ENCODE assay signal across 19 mouse cellular contexts in genomic region chr8:127392700-127393099, GRCm38 (mm10).
DNase-seq lines count a peak whose midpoint lies in the region; ATAC-seq lines count a peak whose summit lies in the region.
"Had no signal": no experiment of that assay in that cellular context is flagged by ENCODE, and none has a peak within 500 bp of the region (broad histone marks: within the 10 kb centered on the region; RNA-seq: fewer than 3 reads in every experiment).

No protein-coding gene starts in this region.

- no peak for ATAC-seq in midbrain, embryonic 11.5 days (ENCODE audit: low FRiP score)
- ATAC-seq: activated CD4-positive, CD25-positive, alpha-beta regulatory T cell, adult 4 months; CD4-positive, CD25-positive, alpha-beta regulatory T cell, adult 4 months; Patski had no signal

- no peaks in the 10 kb centered on the region for H3K4me1 ChIP-seq in midbrain, embryonic 11.5 days (ENCODE audit: control insufficient read depth, insufficient read depth, low read length)
- H3K4me1 ChIP-seq in midbrain, embryonic 10.5 days = peaks cover 8% of the 10 kb centered on the region

- peaks cover 7% of the 10 kb centered on the region; the same call in 1 of the 2 replicates for H3K9me3 ChIP-seq in midbrain, embryonic 11.5 days (ENCODE audit: control insufficient read depth, low read length)
- no peaks in the 10 kb centered on the region; the same call in 1 of the 2 replicates for H3K9me3 ChIP-seq in midbrain, embryonic 10.5 days (replicated peaks)

- H3K4me3 ChIP-seq in midbrain, embryonic 11.5 days (ENCODE audit: low read depth, low read length) = no peak overlapping the region
- no peak overlapping the region for H3K4me3 ChIP-seq in midbrain, embryonic 10.5 days

- DNase-seq in heart, adult 11 months = peak; percentile 66
- no peak for DNase-seq in heart, postnatal 14 days
- peak; percentile 60 for DNase-seq in midbrain, embryonic 11.5 days (ENCODE audit: low spot score, missing footprints)
- no peak for DNase-seq in midbrain, embryonic 10.5 days (ENCODE audit: low spot score)
- DNase-seq: adrenal gland, adult 2 months; adrenal gland, adult 8-10 months; adrenal gland, postnatal 10 days; adrenal gland, postnatal 14 days; adrenal gland, postnatal 25 days; adrenal gland, postnatal 36 days; B cell, adult 2 months; cerebellum, adult 11 months; cerebellum, adult 11-12 months; cerebellum, adult 18-20 months had no signal

- intact Hi-C loops in heart, postnatal 14 days (cut with DNase I) = no loop called here

- H3K27ac ChIP-seq in midbrain, embryonic 11.5 days (ENCODE audit: low read depth, low read length) = no peak overlapping the region
- no peak overlapping the region for H3K27ac ChIP-seq in midbrain, embryonic 10.5 days (replicated peaks)

- H3K9ac ChIP-seq in midbrain, embryonic 11.5 days (ENCODE audit: low read length) = no peak overlapping the region

- H3K4me2 ChIP-seq in midbrain, embryonic 11.5 days = no peak overlapping the region

- peaks cover 14% of the 10 kb centered on the region for H3K36me3 ChIP-seq in midbrain, embryonic 11.5 days (ENCODE audit: control insufficient read depth, insufficient read depth, low read length)
- peaks cover 48% of the 10 kb centered on the region for H3K36me3 ChIP-seq in midbrain, embryonic 10.5 days
- H3K36me3 ChIP-seq: G1E had no signal

- no peaks in the 10 kb centered on the region for H3K27me3 ChIP-seq in midbrain, embryonic 11.5 days (ENCODE audit: control insufficient read depth, insufficient read depth, low read length)
- no peaks in the 10 kb centered on the region for H3K27me3 ChIP-seq in midbrain, embryonic 10.5 days (ENCODE audit: low read depth, poor library complexity, severe bottlenecking)
- H3K27me3 ChIP-seq: CH12.LX, Patski had no signal

Comparison
In these comparisons a context has a peak if more than half of its experiments do, and no peak if none do; other contexts are left out.
1. DNase-seq: peak in heart, adult 11 months (single experiment) and midbrain, embryonic 11.5 days (single experiment); none in heart, postnatal 14 days (0 of 2) and midbrain, embryonic 10.5 days (single experiment).